ENCODE assay signal across 31 mouse cellular contexts in the genomic region with DNA sequence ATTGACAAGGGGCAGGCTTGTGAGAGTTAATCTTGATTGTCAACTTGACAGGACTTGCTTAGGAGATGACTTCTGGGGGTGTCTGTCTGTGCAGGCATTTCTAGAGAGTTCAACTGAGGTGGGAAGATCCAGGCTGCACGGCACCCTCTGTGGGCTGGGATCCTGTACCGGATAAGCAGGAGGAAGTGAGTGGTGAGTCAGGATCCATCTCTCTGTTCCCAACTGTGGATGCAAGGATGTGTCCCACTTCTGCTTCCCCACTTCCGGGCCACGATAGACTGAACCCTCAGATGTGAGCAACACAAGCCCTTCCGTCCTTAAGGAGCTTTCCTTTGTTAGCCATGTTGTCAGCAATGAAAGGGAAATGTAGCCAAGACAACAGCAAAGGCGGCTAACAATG. TPM values are rescaled to one million over a fixed set of nuclear protein-coding genes. Genes with fewer than 3 reads are reported as not detected.
DNase-seq lines count a peak whose midpoint lies in the region; ATAC-seq and TF ChIP-seq lines count a peak whose summit lies in the region.
"Had no signal": no experiment of that assay in that cellular context is flagged by ENCODE, and none has a peak within 500 bp of the region (broad histone marks: within the 10 kb centered on the region; RNA-seq: fewer than 3 reads in every experiment).

No protein-coding gene starts in this region.

- no peak for TF ChIP-seq EP300 in heart, postnatal 0 days (IDR thresholded peaks at IDR 0.05; ENCODE audit: low read depth)
- no peak for TF ChIP-seq EP300 in liver, postnatal 0 days (IDR thresholded peaks at IDR 0.05; ENCODE audit: low read depth)

- no peaks in the 10 kb centered on the region for H3K4me1 ChIP-seq in heart, postnatal 0 days (ENCODE audit: control insufficient read depth, insufficient read depth)
- H3K4me1 ChIP-seq in liver, postnatal 0 days (ENCODE audit: insufficient read depth) = 0 out of 2 replicates have a peak, but pooled peaks cover 5% of the 10 kb centered on the region
- H3K4me1 ChIP-seq in liver, embryonic 12.5 days = peaks cover 3% of the 10 kb centered on the region; the same call in 1 of the 2 replicates

- no peak for TF ChIP-seq CTCF in heart, postnatal 0 days (IDR thresholded peaks at IDR 0.05; ENCODE audit: low read depth)
- no peak for TF ChIP-seq CTCF in liver, postnatal 0 days (IDR thresholded peaks at IDR 0.05; ENCODE audit: low read depth)
- no peak for TF ChIP-seq CTCF in left cerebral cortex, adult 2 months (IDR thresholded peaks at IDR 0.05)

- H3K4me2 ChIP-seq in heart, postnatal 0 days (ENCODE audit: low read depth, low read length) = no peak overlapping the region
- H3K4me2 ChIP-seq in liver, postnatal 0 days (ENCODE audit: low read depth, low read length) = no peak overlapping the region
- no peak overlapping the region for H3K4me2 ChIP-seq in liver, embryonic 12.5 days
- H3K4me2 ChIP-seq: embryonic facial prominence, embryonic 13.5 days; forebrain, embryonic 12.5 days; forebrain, embryonic 15.5 days; heart, embryonic 12.5 days; heart, embryonic 15.5 days; hindbrain, embryonic 14.5 days had no signal

- no peak overlapping the region for H3K4me3 ChIP-seq in heart, postnatal 0 days (ENCODE audit: low read depth, low read length)
- H3K4me3 ChIP-seq in liver, postnatal 0 days (ENCODE audit: low read depth, low read length) = no peak overlapping the region
- no peak overlapping the region for H3K4me3 ChIP-seq in liver, embryonic 12.5 days
- no peak overlapping the region for H3K4me3 ChIP-seq in left cerebral cortex, adult 2 months
- H3K4me3 ChIP-seq: embryonic facial prominence, embryonic 10.5 days; embryonic facial prominence, embryonic 13.5 days; erythroblast, embryonic 14.5 days; forebrain, embryonic 12.5 days; forebrain, embryonic 15.5 days; heart, embryonic 12.5 days; heart, embryonic 15.5 days had no signal

- 61% methylated on average over 6 of the region's 6 CpGs for WGBS in heart, postnatal 0 days
- 67% methylated on average over 6 of the region's 6 CpGs for WGBS in liver, postnatal 0 days (ENCODE audit: insufficient replicate concordance)
- 58% methylated on average over 6 of the region's 6 CpGs for WGBS in liver, embryonic 12.5 days (ENCODE audit: insufficient replicate concordance)

- H3K36me3 ChIP-seq in heart, postnatal 0 days (replicated peaks; ENCODE audit: control insufficient read depth, insufficient read depth, low read length) = no peaks in the 10 kb centered on the region; the same call in 1 of the 2 replicates
- 0 out of 2 replicates have a peak, but pooled peaks cover 2% of the 10 kb centered on the region for H3K36me3 ChIP-seq in liver, postnatal 0 days (replicated peaks; ENCODE audit: insufficient read depth, low read length)
- no peaks in the 10 kb centered on the region for H3K36me3 ChIP-seq in liver, embryonic 12.5 days
- H3K36me3 ChIP-seq: embryonic facial prominence, embryonic 10.5 days; embryonic facial prominence, embryonic 13.5 days; forebrain, embryonic 12.5 days; forebrain, embryonic 15.5 days; heart, embryonic 15.5 days had no signal

- no peak overlapping the region for H3K9ac ChIP-seq in heart, postnatal 0 days (replicated peaks; ENCODE audit: low read depth, low read length)
- H3K9ac ChIP-seq in liver, postnatal 0 days (replicated peaks) = no peak overlapping the region
- H3K9ac ChIP-seq in liver, embryonic 12.5 days = no peak overlapping the region
- H3K9ac ChIP-seq: embryonic facial prominence, embryonic 13.5 days; forebrain, embryonic 12.5 days; forebrain, embryonic 15.5 days; heart, embryonic 12.5 days; heart, embryonic 15.5 days; hindbrain, embryonic 14.5 days had no signal

- peak; percentile 28 for DNase-seq in heart, postnatal 0 days (ENCODE audit: low spot score)
- DNase-seq in heart, postnatal 25 days (ENCODE audit: low spot score) = no peak
- no peak for DNase-seq in liver, postnatal 0 days
- DNase-seq in brain, adult 2 months (ENCODE audit: low read depth, low spot score) = peak; percentile 15
- no peak for DNase-seq in left cerebral cortex, adult 2 months (ENCODE audit: extremely low spot score in 1 of 2, low spot score in 2 of 2)
- DNase-seq: adrenal gland, adult 2 months; adrenal gland, postnatal 14 days; B cell, adult 2 months; cerebellum, adult 11-12 months; cerebellum, adult 8-10 months; cerebellum, postnatal 10 days; cerebellum, postnatal 36 days; embryo, embryonic 11 days; gastrocnemius, postnatal 25 days; heart, postnatal 4 days had no signal

- peak; percentile 70 for ATAC-seq in heart, postnatal 0 days (ENCODE audit: insufficient read depth, low read depth)
- peak; percentile 18; the same call in 1 of the 2 replicates for ATAC-seq in liver, postnatal 0 days
- ATAC-seq in liver, embryonic 12.5 days = no peak
- ATAC-seq: forebrain, embryonic 15.5 days; hindbrain, postnatal 0 days; inflammation-experienced regulatory T-cells, adult 6 months; intestine, postnatal 0 days; Patski had no signal

- intact Hi-C loops in heart, postnatal 25 days (cut with DNase I) = no loop called here
- intact Hi-C loops in left cerebral cortex, adult 2 months (cut with DNase I) = no loop called here

- H3K9me3 ChIP-seq in heart, postnatal 0 days (replicated peaks; ENCODE audit: control insufficient read depth, low read length) = peaks cover 12% of the 10 kb centered on the region
- no peaks in the 10 kb centered on the region for H3K9me3 ChIP-seq in liver, postnatal 0 days (ENCODE audit: low read length)
- no peaks in the 10 kb centered on the region for H3K9me3 ChIP-seq in liver, embryonic 12.5 days (replicated peaks)
- H3K9me3 ChIP-seq: forebrain, embryonic 15.5 days; heart, embryonic 15.5 days had no signal

- H3K27ac ChIP-seq in heart, postnatal 0 days (ENCODE audit: low read depth) = no peak overlapping the region
- H3K27ac ChIP-seq in liver, postnatal 0 days (ENCODE audit: low read depth) = no peak overlapping the region
- no peak overlapping the region for H3K27ac ChIP-seq in liver, embryonic 12.5 days
- no peak overlapping the region for H3K27ac ChIP-seq in left cerebral cortex, adult 2 months
- H3K27ac ChIP-seq: embryonic facial prominence, embryonic 10.5 days; embryonic facial prominence, embryonic 13.5 days; forebrain, embryonic 12.5 days; forebrain, embryonic 15.5 days; heart, embryonic 15.5 days; hindbrain, embryonic 14.5 days; hindbrain, postnatal 0 days had no signal

- no peaks in the 10 kb centered on the region for H3K27me3 ChIP-seq in heart, postnatal 0 days (ENCODE audit: control insufficient read depth, insufficient read depth, low read length)
- no peaks in the 10 kb centered on the region for H3K27me3 ChIP-seq in liver, postnatal 0 days (ENCODE audit: insufficient read depth, low read length)
- H3K27me3 ChIP-seq in liver, embryonic 12.5 days (replicated peaks) = no peaks in the 10 kb centered on the region
- H3K27me3 ChIP-seq: CH12.LX; embryonic facial prominence, embryonic 13.5 days; forebrain, embryonic 12.5 days; forebrain, embryonic 15.5 days; heart, embryonic 12.5 days; heart, embryonic 15.5 days; Patski had no signal

RNA-seq across cellular contexts. Expression of gene Aknad1, which starts 47.1 kb away (rescaled TPM):
- not detected in 2 replicates for total RNA-seq in heart, postnatal 0 days (2014; rRNA removed; ENCODE audit: low replicate concordance)
- polyA plus RNA-seq in heart, postnatal 0 days (2015; fragmentation: Nextera tagmentation; extraction: Ambion mirVana) = 0.05 TPM in 1 of 2 replicates, not detected in the other
- total RNA-seq in heart, postnatal 25 days (2021) = not detected
- 0.06 and 0.13 TPM in 2 replicates for polyA plus RNA-seq in liver, postnatal 0 days (2015; fragmentation: Nextera tagmentation; extraction: Ambion mirVana)
- polyA plus RNA-seq in liver, embryonic 12.5 days (2016; fragmentation: Nextera tagmentation; extraction: Ambion mirVana) = 0.24 and 0.37 TPM in 2 replicates
- not detected for total RNA-seq in left cerebral cortex, adult 2 months (2021)
- total RNA-seq: adrenal gland, adult 2 months; adrenal gland, postnatal 14 days; CH12.LX; hindbrain, postnatal 0 days had no signal
- polyA plus RNA-seq: adrenal gland, adult 2 months; forebrain, embryonic 12.5 days; forebrain, embryonic 15.5 days; G1E; heart, embryonic 12.5 days; heart, embryonic 15.5 days; hindbrain, embryonic 11.5 days; hindbrain, embryonic 14.5 days; hindbrain, postnatal 0 days; inflammation-experienced regulatory T-cells, adult 6 months; Patski had no signal

RNA-seq across cellular contexts. Expression of gene Stxbp3, which starts 53.8 kb away (rescaled TPM):
- 12.8 and 28.1 TPM in 2 replicates for total RNA-seq in heart, postnatal 0 days (2014; rRNA removed; ENCODE audit: low replicate concordance)
- 26.8 and 27.9 TPM in 2 replicates for polyA plus RNA-seq in heart, postnatal 0 days (2015; fragmentation: Nextera tagmentation; extraction: Ambion mirVana)
- total RNA-seq in heart, postnatal 25 days (2021) = 10 to 100 TPM; 23.4 to 23.9 TPM
- polyA plus RNA-seq in liver, postnatal 0 days (2015; fragmentation: Nextera tagmentation; extraction: Ambion mirVana) = 18.1 and 19.3 TPM in 2 replicates
- 21.1 and 24.3 TPM in 2 replicates for polyA plus RNA-seq in liver, embryonic 12.5 days (2016; fragmentation: Nextera tagmentation; extraction: Ambion mirVana)
- total RNA-seq in left cerebral cortex, adult 2 months (2021) = 10 to 100 TPM; 17.8 to 23.1 TPM

Comparison
In these comparisons a context has a peak if more than half of its experiments do, and no peak if none do; other contexts are left out.
1. DNase-seq: peak in heart, postnatal 0 days (single experiment) and brain, adult 2 months (single experiment); none in heart, postnatal 25 days (single experiment), liver, postnatal 0 days (single experiment) and left cerebral cortex, adult 2 months (0 of 2).